Mouse (Mus musculus) spleen, adult 10 weeks (tissue): ENCODE results near the gene Smpdl3a. TPM values are rescaled to one million over a fixed set of nuclear protein-coding genes. Genes with fewer than 3 reads are reported as not detected.

Experiments
- polyA plus RNA-seq: library from polyadenylated mRNA; stranded (reverse); fragments of 350-450 nt; fragmentation: Illumina TruSeq; extraction: RNeasy Lipid Tissue Mini Kit (QIAGEN cat#74804); gene quantifications from one replicate; pipeline ENCODE4 v1.2.3, GENCODE M21; 2015; ENCODE audit warnings: low replicate concordance; ENCODE audit not compliant: insufficient read depth

The Smpdl3a gene
- polyA plus RNA-seq = 130 TPM

DNA sequence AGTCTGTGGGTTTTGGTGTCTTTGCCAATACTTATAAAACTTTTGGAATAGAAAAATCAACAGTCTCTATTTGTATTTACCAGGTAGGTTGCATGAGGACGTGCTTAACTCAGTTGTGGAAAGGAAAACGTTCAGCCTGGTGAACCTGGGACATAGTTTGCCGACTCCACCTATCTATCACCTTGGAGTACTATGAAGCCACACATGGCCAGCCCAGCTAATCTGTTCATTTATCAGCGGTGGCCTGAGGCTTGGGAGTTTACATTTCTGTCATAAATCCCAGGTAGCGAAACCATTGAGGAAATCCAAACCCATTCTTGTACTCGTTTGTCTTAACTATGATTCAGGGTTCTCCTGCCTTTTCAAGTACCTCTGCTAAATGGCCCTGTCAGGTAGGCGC, at the start of gene Smpdl3a:
TSS of gene Smpdl3a (plus strand) at position 318 of the 400 bp plus-strand sequence.

DNA sequence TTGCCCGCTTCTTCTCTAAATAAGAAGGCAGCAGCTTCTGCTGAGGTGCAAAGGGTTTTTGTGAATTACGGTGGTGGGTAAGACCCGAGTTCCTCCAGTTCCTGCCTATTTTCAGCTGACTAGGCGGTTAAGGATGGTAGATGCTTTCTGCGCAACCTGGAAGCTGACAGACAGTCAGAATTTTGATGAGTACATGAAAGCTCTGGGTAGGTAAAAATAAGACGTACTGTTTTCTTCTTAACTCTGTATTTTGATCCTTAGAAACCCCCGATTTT, 9.3 kb upstream of the Smpdl3a start, which contains the start of gene Fabp7:
TSS of gene Fabp7 (plus strand) at position 6 of the 275 bp plus-strand sequence.

Other genes with a start within 250 kb of the Smpdl3a start
- 56.1 TPM for gene Pkib, start 162.4 kb upstream of the Smpdl3a start, polyA plus RNA-seq
- gene Fabp7, start 9.5 kb upstream of the Smpdl3a start, polyA plus RNA-seq = 11.9 TPM